Mouse (Mus musculus) liver, embryonic 13.5 days (tissue): ENCODE data around the gene Itgbl1. TPM values are rescaled to one million over a fixed set of nuclear protein-coding genes. Genes with fewer than 3 reads are reported as not detected.
"Not testable (repeated sequence)": the region's sequence is repeated elsewhere in the genome, so short reads cannot be mapped to it uniquely, and the experiment has no call there.

ENCODE experiments used
- ATAC-seq: fragments of 200-750 bp; cut with Nextera tagmentation; 2 replicates; pipeline ENCODE4 v1.8.0; 2017; ENCODE audit warnings: low read depth, mild to moderate bottlenecking, moderate number of reproducible peaks, moderate library complexity
- DNase-seq: peaks from one replicate; pipeline ENCODE4 v3.0.0; 2022
- H3K27ac ChIP-seq: fragments of 300-500 bp; sonication (generic); 2 replicates; pipeline ENCODE4 v1.5.1; 2015; ENCODE audit warnings: moderate library complexity, mild to moderate bottlenecking, inconsistent platforms
- H3K27me3 ChIP-seq: fragments of 300-500 bp; sonication (generic); 2 replicates; pipeline ENCODE4 v1.6.1; 2015; ENCODE audit warnings: mild to moderate bottlenecking, inconsistent platforms
- H3K36me3 ChIP-seq: fragments of 300-500 bp; sonication (generic); 2 replicates; pipeline ENCODE4 v1.6.1; 2015; ENCODE audit warnings: mild to moderate bottlenecking, inconsistent platforms
- H3K4me1 ChIP-seq: fragments of 300-500 bp; sonication (generic); replicated peaks from 2 replicates; pipeline ENCODE4 v1.6.1; 2015; ENCODE audit warnings: inconsistent platforms
- H3K4me2 ChIP-seq: fragments of 300-500 bp; sonication (generic); 2 replicates; pipeline ENCODE4 v1.6.1; 2015; ENCODE audit warnings: inconsistent platforms, mild to moderate bottlenecking, moderate library complexity
- H3K4me3 ChIP-seq: fragments of 300-500 bp; sonication (generic); replicated peaks from 2 replicates; pipeline ENCODE4 v1.5.1; 2015; ENCODE audit warnings: mild to moderate bottlenecking, inconsistent platforms
- H3K9ac ChIP-seq: fragments of 300-500 bp; sonication (generic); 2 replicates; pipeline ENCODE4 v1.6.1; 2015; ENCODE audit warnings: mild to moderate bottlenecking, inconsistent platforms
- H3K9me3 ChIP-seq: fragments of 300-500 bp; sonication (generic); replicated peaks from 2 replicates; pipeline ENCODE4 v1.6.1; 2016; ENCODE audit warnings: inconsistent platforms
- WGBS: fragments of 180-500 bp; shearing (Covaris S2); methylation state at CpG from one replicate; pipeline ENCODE4 v1.1.7; 2015; ENCODE audit not compliant: insufficient replicate concordance; 5-methylcytosine and 5-hydroxymethylcytosine counted together
- polyA plus RNA-seq: library from polyadenylated mRNA; unstranded; fragments of >200 nt; fragmentation: Nextera tagmentation; extraction: Ambion mirVana; gene quantifications from 2 replicates; pipeline ENCODE4 v1.2.1, GENCODE M21; 2015

The Itgbl1 gene
- 0.03 TPM in 2 replicates for polyA plus RNA-seq

GRCm38 (mm10) chr14:123659921-123660385, at the start of gene Itgbl1:
TSS of gene Itgbl1 (plus strand) at chr14:123659971.
- no peak for ATAC-seq
- H3K4me3 ChIP-seq: no peak within 1 kb of the TSS
- H3K9me3 ChIP-seq: no peaks in the 10 kb centered on the region
- no peak within 1 kb of the TSS for H3K27ac ChIP-seq
- H3K9ac ChIP-seq: no peak within 1 kb of the TSS
- H3K27me3 ChIP-seq: no peaks in the 10 kb centered on the region
- 35% methylated on average over 7 of the region's 7 CpGs for WGBS
- H3K36me3 ChIP-seq: no peaks in the 10 kb centered on the region
- no peaks in the 10 kb centered on the region for H3K4me1 ChIP-seq
- H3K4me2 ChIP-seq: no peak within 1 kb of the TSS
- DNase-seq: no peak

DNA sequence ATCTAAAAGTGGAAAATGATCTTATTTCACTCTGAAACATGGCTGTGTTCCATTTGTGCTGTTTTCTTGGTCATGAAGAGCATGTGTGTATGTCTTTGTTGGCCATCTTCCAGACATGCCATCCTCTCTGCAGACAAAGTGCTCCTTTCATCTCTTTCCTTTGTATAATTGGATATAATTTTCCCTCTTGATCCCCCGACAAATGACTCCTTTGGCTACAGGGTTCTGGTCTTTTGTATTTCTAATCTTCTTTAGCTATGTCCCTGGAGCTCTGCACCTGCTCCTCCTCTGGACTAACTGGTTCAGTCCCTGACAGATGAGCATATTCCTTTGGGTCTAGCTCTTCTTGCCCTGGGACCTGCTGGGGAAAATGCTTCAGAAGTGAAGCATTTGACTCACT, 36.8 kb upstream of the Itgbl1 start:
- DNase-seq (no peak), ATAC-seq (no peak)
- WGBS: 52% methylated on average over 1 of the region's 1 CpGs
- H3K27ac ChIP-seq: no peak overlapping the region
- H3K4me3 ChIP-seq: no peak overlapping the region
- H3K36me3 ChIP-seq: no peaks in the 10 kb centered on the region
- no peak overlapping the region for H3K9ac ChIP-seq
- no peak overlapping the region for H3K4me2 ChIP-seq
- peaks cover 18% of the 10 kb centered on the region for H3K27me3 ChIP-seq
- no peaks in the 10 kb centered on the region for H3K4me1 ChIP-seq
- H3K9me3 ChIP-seq: no peaks in the 10 kb centered on the region

- no peak within 1 kb of the TSS for H3K27ac ChIP-seq
- ATAC-seq (no peak; the same call in 1 of the 2 replicates), DNase-seq (no peak)
- no peaks in the 10 kb centered on the region for H3K9me3 ChIP-seq
- 5% methylated on average over 47 of the region's 47 CpGs for WGBS
- H3K36me3 ChIP-seq: no peaks in the 10 kb centered on the region
- H3K4me2 ChIP-seq: peak within 1 kb of the TSS; percentile 34
- peaks cover 18% of the 10 kb centered on the region for H3K27me3 ChIP-seq
- H3K9ac ChIP-seq: no peak within 1 kb of the TSS
- H3K4me1 ChIP-seq: no peaks in the 10 kb centered on the region
- peak within 1 kb of the TSS; percentile 18; the same call in 1 of the 2 replicates for H3K4me3 ChIP-seq
These were observed 33.1 kb upstream of the Itgbl1 start, which contains the start of gene Nalcn for GRCm38 (mm10) chr14:123626501-123627179. TSS of gene Nalcn (minus strand) at chr14:123627144.

- H3K27me3 ChIP-seq: peaks cover 18% of the 10 kb centered on the region
- no peak overlapping the region; the same call in 1 of the 2 replicates for H3K4me2 ChIP-seq
- no peak overlapping the region for H3K9ac ChIP-seq
- no peak for ATAC-seq
- H3K9me3 ChIP-seq: no peaks in the 10 kb centered on the region
- no peaks in the 10 kb centered on the region for H3K36me3 ChIP-seq
- 0 out of 2 replicates have a peak overlapping the region, but pooled peaks have one; percentile 18 for H3K4me3 ChIP-seq
- 48% methylated on average over 3 of the region's 3 CpGs for WGBS
- no peak overlapping the region for H3K27ac ChIP-seq
- H3K4me1 ChIP-seq: no peaks in the 10 kb centered on the region
- DNase-seq: no peak
These were observed 32.6 kb upstream of the Itgbl1 start for GRCm38 (mm10) chr14:123627180-123627562.

- H3K4me1 ChIP-seq: no peaks in the 10 kb centered on the region
- 16% methylated on average over 20 of the region's 20 CpGs for WGBS
- no peak overlapping the region for H3K27ac ChIP-seq
- H3K9me3 ChIP-seq: no peaks in the 10 kb centered on the region
- 0 out of 2 replicates have a peak, but pooled peaks have one; percentile 34 for ATAC-seq
- no peaks in the 10 kb centered on the region for H3K36me3 ChIP-seq
- no peak overlapping the region for H3K4me3 ChIP-seq
- no peak overlapping the region for H3K4me2 ChIP-seq
- peak; percentile 3 for DNase-seq
- H3K27me3 ChIP-seq: no peaks in the 10 kb centered on the region
- H3K9ac ChIP-seq: no peak overlapping the region
These were observed 1.3 kb downstream of the Itgbl1 start for GRCm38 (mm10) chr14:123661091-123661491.

DNA sequence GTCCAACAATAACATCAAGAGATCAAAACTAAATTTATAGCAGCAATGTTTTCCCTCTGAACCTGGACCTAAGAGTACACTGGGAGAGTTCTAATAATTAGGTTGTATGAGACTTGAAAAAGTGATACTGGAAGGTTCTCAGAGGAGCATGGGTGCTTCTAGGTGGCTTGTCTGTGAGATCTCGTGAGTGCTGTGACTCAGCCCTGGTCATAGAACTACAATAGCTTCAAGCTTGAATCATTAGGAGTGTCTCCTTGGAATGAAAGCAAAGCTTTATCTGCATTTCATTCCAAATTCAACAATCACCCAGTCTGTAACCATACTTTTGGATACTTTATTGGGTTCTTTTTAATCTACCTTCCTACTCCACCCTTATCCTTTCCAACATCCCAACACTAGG, 2.6 kb downstream of the Itgbl1 start:
- Histone ChIP-seq H3K4me2 (no peak overlapping the region), H3K4me1 (no peaks in the 10 kb centered on the region), H3K4me3 (no peak overlapping the region), H3K9ac (no peak overlapping the region), H3K9me3 (no peaks in the 10 kb centered on the region), H3K27ac (no peak overlapping the region), H3K27me3 (no peaks in the 10 kb centered on the region), H3K36me3 (no peaks in the 10 kb centered on the region)
- ATAC-seq: no peak
- DNase-seq: no peak
- WGBS: 45% methylated on average over 1 of the region's 1 CpGs

GRCm38 (mm10) chr14:123663206-123663605, 3.4 kb downstream of the Itgbl1 start:
- no peak overlapping the region for H3K27ac ChIP-seq
- DNase-seq (no peak), ATAC-seq (no peak)
- H3K4me3 ChIP-seq: no peak overlapping the region
- no peak overlapping the region for H3K4me2 ChIP-seq
- no peaks in the 10 kb centered on the region for H3K9me3 ChIP-seq
- H3K9ac ChIP-seq: no peak overlapping the region
- H3K36me3 ChIP-seq: no peaks in the 10 kb centered on the region
- no peaks in the 10 kb centered on the region for H3K27me3 ChIP-seq
- H3K4me1 ChIP-seq: no peaks in the 10 kb centered on the region

GRCm38 (mm10) chr14:123664451-123664850, 4.7 kb downstream of the Itgbl1 start:
- no peak overlapping the region for H3K27ac ChIP-seq
- H3K9me3 ChIP-seq: no peaks in the 10 kb centered on the region
- no peaks in the 10 kb centered on the region for H3K4me1 ChIP-seq
- H3K4me3 ChIP-seq: no peak overlapping the region
- H3K9ac ChIP-seq: no peak overlapping the region
- ATAC-seq (no peak), DNase-seq (no peak)
- no peaks in the 10 kb centered on the region for H3K27me3 ChIP-seq
- H3K36me3 ChIP-seq: no peaks in the 10 kb centered on the region
- no peak overlapping the region for H3K4me2 ChIP-seq

GRCm38 (mm10) chr14:123671076-123671475, 11.3 kb downstream of the Itgbl1 start:
- not testable (repeated sequence) for H3K27me3 ChIP-seq, H3K36me3 ChIP-seq, H3K9me3 ChIP-seq, H3K4me2 ChIP-seq, H3K27ac ChIP-seq, H3K4me1 ChIP-seq, ATAC-seq, H3K4me3 ChIP-seq, DNase-seq, H3K9ac ChIP-seq
- 57% methylated on average over 21 of the region's 21 CpGs for WGBS

GRCm38 (mm10) chr14:123678091-123678490, 18.3 kb downstream of the Itgbl1 start:
- ATAC-seq (no peak), DNase-seq (no peak)
- Histone ChIP-seq H3K27me3 (no peaks in the 10 kb centered on the region), H3K36me3 (no peaks in the 10 kb centered on the region), H3K27ac (no peak overlapping the region), H3K4me3 (no peak overlapping the region), H3K9ac (no peak overlapping the region), H3K4me2 (no peak overlapping the region), H3K9me3 (no peaks in the 10 kb centered on the region), H3K4me1 (no peaks in the 10 kb centered on the region)
- 62% methylated on average over 2 of the region's 2 CpGs for WGBS

DNA sequence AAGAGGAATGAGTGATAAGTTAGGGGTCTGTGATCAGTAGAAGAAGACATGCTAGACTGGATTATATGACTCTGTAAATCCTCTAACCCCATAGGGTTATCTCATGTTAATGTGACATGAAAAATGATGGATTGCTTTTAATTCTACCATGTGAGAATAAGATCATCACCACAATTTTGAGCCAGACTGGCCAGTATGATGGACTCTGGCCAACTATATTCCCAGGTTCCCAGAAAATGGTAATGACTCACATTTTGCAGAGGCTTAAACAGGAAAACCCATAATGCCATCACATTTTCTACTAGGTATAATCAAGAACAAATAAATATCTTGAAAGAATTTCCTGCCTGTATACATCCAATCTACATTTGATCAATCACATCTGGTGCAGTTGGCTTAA, 55.0 kb downstream of the Itgbl1 start:
- H3K9ac ChIP-seq: no peak overlapping the region
- ATAC-seq (no peak), DNase-seq (no peak)
- no peaks in the 10 kb centered on the region for H3K27me3 ChIP-seq
- H3K36me3 ChIP-seq: no peaks in the 10 kb centered on the region
- no peak overlapping the region for H3K27ac ChIP-seq
- no peak overlapping the region for H3K4me3 ChIP-seq
- H3K4me1 ChIP-seq: no peaks in the 10 kb centered on the region
- H3K4me2 ChIP-seq: no peak overlapping the region
- no peaks in the 10 kb centered on the region for H3K9me3 ChIP-seq

GRCm38 (mm10) chr14:123742055-123742454, 82.3 kb downstream of the Itgbl1 start:
- H3K4me1 ChIP-seq: no peaks in the 10 kb centered on the region
- H3K4me2 ChIP-seq: no peak overlapping the region
- no peaks in the 10 kb centered on the region for H3K36me3 ChIP-seq
- H3K4me3 ChIP-seq: no peak overlapping the region
- H3K9me3 ChIP-seq: no peaks in the 10 kb centered on the region
- ATAC-seq (no peak), DNase-seq (no peak)
- H3K9ac ChIP-seq: no peak overlapping the region
- H3K27me3 ChIP-seq: no peaks in the 10 kb centered on the region
- 63% methylated on average over 1 of the region's 1 CpGs for WGBS
- no peak overlapping the region for H3K27ac ChIP-seq
